Mouse (Mus musculus) mouse trophoblast stem cell (cell line): ENCODE data around the gene Bag3.

ENCODE experiments used
- in situ Hi-C, 2 experiments: fragments of 300-500 bp; cut with MseI, MboI; formaldehyde crosslinking; loops; 2 replicates in 1 of 2; 3 replicates in 1 of 2; pipeline ENCODE4 v1.15.1; 2025

Gene Bag3

DNA sequence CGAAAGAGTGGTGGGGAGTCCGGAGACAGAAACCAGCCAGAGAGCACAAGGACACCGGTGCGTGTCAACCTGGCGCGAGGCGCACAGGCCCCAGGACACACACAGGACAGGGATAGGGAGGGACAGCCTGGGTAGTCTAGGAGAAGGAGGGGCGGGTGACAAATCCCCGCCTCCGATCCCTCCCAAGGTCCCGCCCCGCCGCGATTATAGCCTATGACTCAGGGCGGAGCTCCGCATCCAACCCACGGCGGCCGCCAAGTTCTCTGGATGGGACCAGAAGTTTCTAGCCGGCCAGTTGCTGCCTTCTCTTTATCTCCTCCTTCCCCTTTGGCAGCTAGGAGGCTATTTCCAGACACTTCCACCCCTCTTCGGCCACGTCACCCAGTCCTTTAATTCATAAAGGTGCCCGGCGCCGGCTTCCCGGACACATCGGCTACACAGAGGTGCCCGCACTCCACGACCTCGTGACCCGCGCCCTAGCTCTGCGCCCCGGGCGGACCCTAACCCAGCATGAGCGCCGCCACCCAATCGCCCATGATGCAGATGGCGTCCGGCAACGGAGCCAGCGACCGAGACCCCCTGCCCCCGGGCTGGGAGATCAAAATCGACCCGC lies at the start of gene Bag3:
Gene Bag3, plus strand, starts transcription at position 268 of the 613 bp plus-strand sequence.
- in situ Hi-C loops, result no loop called here

DNA sequence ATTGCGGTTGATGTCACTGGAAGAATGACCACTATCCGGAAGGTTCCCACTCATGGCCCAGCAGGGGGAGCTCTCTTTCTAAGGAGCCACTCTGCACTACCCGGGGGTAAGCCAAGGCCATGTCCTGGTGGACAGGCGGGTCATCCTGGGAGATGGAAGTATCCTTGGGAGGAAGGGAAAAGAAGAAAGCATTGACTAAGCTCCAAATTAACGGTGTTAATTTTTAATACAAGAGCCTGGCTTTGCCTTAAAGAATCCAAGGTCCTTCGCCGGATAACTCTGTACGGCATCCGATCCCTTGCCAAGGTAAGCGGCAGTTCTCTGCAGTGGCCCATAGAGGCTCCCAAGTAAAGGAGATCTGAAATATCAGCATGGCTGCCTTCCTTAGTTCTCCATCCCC lies 49.1 kb upstream of the Bag3 start:
- in situ Hi-C loops, result loop anchor here in 1 of 2 experiments (10.0 kb wide), 2 partner anchors 90 to 210 kb away; no protein-coding TSS in a partner anchor

DNA sequence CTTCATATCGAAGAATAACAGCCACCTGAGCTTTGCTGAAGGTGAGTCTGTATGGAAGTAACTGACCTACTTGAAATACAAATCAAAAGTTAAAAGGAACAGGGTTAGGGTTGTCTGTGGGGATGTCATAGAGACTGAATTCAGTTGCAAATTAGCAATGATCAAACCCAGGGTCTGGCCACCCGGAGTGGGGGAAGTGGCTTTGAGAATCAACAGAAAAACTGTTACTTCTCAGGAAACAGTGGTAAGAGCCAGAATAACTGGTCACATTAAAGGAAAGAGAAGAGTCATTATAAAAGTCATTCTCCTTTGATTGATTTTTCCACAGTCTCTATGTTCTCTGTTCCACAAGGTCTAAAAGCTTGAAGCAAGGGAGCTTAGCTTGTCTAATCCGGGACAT lies 34.4 kb upstream of the Bag3 start:
- in situ Hi-C loops, result no loop called here

DNA sequence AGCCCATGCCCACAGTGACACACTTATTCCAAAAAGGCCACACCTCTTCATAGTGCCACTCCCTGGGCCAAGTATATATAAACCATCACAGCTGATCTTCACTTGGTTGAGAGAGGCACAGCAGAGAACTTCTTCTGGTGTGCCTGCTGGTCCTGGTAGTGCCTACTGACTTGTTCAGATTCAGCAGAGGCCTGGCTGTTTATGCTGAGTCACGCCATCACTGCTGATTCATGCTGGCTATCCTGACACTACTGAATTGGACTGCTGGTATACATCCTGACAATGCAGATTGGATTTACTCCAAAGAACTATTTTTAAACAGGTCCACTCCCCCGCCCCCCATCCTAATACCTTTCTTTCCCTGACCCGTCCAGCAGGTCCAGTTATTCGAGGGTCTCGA lies 28.9 kb upstream of the Bag3 start:
- in situ Hi-C loops, result no loop called here

DNA sequence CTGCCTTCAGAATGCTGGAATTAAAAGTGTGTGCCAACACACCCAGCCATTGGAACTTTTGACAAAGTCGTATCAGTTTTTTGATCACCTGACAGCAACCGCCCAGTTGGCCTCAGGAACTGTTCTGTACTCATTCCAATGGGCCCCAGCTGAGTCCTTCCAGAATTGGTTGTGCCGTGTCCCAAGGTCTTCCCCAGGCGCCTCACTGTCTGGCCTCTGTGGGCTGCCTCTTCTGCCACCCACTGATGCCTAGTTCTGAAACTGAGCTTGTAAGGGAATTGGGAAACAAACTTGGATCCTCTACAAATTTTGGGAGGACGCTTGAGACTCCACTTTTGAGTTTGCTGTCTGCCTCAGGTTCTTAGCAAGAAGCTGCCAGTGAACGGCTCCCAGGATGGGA lies 23.6 kb upstream of the Bag3 start:
- in situ Hi-C loops, result no loop called here

DNA sequence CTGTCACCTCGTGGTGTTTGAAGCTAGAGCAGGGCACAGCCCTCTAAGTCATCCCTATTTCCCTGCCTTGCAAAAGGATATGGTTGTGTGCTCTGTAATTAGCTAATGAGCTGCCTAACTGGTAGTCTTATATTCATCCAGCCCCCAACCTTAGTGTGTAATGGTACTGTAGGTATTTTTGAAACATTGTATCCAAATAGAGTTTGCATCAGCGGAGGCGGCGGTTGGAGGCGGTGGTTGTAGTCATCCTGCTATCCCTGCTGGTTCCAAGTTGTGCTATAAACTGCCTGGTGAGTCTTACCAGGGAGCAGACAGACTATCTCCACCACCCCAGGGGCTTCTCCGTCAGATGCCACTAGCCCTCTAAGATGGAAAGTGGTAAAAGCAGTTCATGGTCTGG lies 19.3 kb upstream of the Bag3 start:
- in situ Hi-C loops, result no loop called here

DNA sequence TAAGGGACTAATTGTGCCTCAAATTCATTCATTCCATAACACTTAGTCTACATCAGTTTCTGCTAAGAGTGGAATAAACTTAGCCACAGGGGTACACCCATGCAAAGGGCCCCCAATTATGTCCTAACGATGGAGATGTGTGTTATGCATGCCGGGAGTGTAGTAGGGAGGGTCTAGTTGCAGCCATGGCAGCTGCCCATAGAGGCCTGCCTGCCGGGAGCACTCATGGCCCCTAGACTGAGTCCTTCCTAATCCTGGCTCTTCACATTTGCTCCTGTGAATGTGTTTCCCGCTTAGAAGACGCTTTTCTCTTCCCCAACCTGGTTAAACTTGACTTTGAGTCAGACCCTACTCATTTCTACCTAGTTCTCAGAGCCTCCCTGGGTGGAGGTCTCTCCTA lies 11.5 kb upstream of the Bag3 start:
- in situ Hi-C loops, result no loop called here

DNA sequence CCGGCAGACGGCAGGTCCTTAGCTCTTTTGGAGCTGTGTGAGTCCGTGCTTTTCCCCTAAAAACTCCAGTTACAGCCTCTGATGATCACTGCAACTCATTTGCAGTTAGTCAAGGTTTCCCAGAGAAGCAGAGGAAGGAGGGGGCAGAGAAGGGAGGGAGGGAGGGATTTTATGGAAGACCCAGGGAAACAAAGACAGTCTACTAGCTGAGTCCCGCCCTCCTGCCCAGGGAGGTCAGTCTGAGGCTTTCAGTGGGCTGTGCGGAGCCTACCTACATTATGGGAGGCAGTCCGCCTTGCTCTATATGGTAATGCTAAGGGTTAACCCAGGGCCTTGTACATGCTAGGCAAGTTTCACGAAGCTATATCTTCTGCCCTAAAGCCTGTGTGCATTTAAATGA lies 9.9 kb upstream of the Bag3 start:
- in situ Hi-C loops, result no loop called here

DNA sequence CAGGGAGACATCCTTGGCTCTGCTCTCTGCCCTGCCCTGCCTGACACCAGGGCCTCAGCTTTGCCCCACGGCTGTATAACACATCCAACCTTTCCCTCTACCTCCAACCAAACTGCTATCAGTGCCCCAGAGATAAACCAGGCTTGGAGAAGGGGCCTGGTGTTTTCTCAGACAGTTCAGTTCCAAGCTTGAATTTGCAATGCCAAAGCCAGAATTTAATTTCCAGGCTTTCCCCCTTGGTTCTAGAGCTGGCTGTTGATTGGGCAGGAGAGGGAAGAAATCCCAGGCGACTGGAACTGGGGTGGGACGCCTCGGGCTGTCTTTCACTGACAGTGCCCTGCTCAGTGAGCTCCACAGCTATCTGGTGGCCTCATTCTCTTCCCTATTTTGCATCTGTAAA lies 9.1 kb upstream of the Bag3 start:
- in situ Hi-C loops, result no loop called here

DNA sequence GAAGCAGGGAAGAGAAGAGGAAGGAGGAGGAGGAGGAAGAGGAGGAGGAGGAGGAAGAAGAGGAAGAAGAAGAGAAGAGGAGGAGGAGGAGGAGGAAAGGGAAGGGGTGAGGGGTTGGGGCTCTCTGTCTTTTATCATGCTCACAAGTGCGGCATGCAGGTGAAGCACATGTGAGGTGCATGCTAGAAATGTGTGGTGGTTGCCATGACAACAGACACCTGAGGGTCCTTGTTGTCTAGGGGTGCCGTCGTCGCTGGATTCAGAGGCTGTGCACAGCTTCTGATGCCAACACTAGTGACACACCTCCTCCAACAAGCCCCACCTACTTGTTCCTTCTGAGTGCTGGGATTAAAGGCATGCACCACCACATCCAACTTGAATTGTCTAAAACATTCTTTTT lies 7.1 kb upstream of the Bag3 start:
- in situ Hi-C loops, result no loop called here

DNA sequence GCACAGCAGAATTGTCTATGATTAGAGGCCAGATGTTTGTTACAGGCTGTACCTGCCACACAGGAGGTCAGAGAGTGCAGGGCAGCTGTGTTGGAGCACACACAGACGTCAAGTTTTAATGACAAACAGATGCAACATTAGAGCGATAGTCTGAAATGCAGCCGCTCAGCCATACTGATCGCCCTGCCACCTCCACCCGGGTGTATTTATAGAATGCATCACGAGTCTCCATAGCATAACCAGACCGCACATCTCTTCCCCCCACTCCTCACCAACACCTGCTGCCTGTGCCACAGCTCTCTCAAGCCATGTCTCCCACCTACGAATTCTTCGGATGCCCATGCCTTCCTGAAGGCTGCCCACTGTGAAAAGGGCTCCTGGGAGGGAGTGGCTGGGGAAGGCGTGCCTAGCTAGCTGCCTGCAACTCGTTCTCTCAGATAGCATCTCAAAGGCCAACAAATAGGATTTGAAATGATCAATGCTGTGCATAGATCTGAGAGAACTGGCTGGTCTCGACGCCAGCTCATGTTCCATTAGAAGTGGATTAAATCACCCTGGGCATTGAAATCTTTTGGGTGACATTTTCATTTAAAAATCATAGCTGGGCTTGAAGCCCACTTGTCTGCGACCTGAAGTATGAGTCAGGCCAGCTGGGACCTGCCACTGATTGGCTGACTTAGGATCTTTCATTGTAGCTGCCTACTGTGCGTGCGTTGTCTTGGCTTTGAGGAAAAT lies 3.9 kb upstream of the Bag3 start:
- in situ Hi-C loops, result no loop called here

DNA sequence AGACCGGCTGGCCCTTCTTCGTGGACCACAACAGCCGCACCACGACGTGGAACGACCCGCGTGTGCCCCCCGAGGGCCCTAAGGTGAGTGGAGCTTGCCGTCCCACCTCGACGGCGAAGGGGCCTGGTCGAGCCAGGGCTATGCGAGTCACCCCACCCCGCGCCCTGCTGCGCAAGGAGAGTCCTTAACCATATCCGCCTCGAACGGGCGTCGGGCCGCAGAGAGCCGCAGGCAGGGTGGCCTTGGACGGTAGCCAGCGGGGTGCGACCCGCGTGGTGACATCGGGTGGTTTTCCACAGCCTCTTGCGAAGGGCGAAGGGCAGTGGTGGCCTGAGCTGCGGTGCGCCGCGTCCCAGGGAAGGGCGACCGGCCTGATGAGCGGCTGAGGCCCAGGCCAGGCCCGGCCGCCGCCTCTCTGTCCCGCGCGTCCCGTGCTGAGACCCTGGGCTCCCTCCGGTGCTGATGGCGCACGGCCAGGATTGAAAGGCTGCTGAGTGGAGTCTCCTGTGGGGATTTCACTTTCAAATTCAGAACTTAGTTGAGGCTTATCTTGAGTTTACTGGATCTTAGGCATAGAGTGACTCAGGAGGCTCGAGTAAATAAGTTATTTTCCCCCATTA lies 656 bp downstream of the Bag3 start:
- in situ Hi-C loops, result no loop called here

DNA sequence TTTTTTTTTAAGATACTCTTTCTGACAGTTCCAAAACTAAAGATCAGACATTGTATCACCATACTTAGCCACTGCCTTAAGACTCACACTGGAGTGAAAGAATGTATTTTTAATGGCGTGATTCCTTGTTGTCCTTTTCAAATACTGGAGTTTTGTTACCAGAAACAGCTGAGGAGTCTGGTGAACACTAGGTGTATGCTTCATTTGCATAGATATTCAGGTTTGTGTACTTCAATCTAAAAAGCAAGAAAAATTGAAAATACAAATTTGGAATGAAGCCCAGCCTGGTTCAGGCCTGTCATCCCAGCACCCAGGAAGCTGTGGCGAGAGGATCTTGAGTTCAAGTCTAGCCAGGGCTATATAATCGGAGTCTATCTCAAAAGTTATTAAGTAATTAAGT lies 1.2 kb downstream of the Bag3 start:
- in situ Hi-C loops, result no loop called here

DNA sequence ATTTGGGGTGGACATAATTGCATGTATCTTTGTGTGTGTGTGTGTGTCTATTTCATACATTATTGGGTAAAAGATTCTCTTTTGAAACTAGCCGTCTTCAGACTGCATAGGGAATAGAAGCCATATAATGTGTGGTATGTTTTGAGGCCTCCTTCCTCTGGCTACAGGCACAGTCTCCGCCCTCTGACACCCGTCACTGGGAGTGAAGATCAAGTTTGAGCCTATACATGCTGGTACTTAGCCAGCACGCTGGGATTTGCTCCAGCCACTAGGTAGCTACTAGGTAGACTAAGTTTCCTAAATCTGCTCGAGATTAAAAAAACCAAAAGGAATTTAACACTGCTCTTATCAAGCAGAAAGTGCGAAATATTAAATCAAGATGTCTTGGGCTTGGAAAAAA lies 3.2 kb downstream of the Bag3 start:
- in situ Hi-C loops, result no loop called here

DNA sequence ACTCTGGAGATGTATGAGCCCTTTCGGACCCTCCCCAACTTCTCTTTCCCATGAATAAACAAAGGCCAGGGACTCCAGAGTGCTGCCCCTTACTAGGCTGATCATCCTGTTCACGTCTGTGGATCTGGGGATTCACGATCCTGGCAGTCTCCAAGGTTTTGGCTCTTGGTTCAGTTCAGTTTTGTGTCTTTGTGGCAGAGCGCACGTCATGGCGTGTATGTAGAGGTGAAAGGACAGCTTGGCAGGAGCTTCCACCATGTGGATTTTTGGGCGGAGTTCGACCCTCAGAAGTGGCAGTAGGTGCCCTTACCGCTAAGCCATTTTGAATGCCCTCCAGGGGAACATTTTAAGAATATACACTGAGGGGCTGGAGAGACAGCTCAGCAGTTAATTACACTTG lies 5.2 kb downstream of the Bag3 start:
- in situ Hi-C loops, result no loop called here

DNA sequence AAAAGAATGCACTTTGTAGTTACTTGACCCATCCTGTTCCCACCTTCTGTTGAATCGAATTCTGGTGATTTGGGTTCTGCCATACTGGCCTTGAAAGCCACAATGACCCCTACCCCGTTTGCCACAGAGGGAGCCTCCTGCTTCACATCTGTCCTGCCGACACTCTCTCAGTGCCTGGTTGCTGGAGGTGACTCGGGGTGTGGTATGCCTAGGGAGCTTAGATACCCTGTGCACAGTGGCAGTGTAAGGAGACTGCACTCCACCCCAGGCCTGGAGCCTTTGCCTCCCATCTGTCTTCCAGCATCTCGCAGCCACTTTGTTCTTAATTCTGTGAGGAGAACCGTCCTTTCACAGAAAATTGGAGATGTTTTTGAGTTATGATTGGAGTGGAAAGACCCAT lies 5.7 kb downstream of the Bag3 start:
- in situ Hi-C loops, result no loop called here

DNA sequence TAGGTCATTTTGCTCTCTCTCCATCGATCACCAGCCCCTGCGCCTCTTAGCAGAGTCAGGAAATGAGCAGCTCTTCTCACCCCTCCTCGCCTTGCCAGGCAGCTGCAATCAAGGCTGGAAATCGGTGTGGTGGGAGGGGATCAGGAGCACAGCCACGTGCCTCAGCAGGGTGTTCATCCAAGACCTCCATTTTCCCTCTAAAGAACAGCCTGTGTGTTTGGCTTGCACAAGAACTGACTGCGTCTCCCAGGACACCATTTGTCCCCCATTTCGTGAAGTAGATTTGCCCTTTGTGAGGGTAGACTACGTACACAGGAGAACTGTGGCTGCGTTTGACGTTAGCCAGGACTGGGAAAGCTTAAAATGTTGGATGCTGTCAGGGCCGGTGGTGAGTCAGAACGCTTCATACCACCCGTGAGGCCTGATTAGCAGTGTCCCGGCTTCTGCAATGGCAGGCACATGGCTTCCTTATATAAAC lies 6.2 kb downstream of the Bag3 start:
- in situ Hi-C loops, result no loop called here

DNA sequence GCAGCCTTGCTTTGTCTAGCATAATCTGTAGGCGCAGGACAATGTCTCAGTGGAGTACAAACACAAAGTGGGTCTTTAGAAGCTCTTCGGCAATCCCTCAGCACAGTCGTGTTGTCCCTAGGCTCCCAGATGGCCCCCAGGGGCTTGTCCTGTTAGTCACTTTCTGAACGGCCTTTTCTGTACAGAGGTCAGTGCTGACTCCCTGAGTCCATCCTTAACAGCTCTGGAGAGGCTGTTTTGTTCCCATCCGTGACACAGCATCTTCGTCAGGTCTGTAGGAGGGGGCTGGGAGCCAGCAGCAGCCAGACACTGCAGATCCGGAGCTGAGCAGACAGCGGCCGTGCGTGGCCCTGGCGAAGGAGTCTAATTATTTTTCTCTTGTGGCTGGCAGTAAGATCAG lies 7.6 kb downstream of the Bag3 start:
- in situ Hi-C loops, result no loop called here

DNA sequence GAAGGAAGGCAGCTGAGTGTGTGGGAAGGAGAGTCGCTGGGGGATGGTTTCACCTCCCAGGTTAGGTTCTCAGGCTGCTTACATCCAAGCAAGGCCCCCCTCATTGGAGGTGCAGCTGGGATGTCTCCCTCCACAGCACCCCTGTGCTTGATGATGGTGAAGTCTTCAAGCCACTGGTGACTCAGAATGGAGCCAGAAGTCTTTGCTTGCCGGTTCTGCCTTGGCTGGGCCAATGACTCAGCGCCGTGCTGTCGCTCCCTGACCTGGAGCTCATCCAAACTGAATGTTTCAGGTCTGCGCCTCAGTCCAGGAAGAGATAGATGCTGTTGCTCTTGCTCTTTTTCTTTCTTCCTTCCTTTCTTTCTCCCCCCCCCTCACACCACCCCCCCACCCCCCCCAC lies 8.5 kb downstream of the Bag3 start:
- in situ Hi-C loops, result no loop called here

DNA sequence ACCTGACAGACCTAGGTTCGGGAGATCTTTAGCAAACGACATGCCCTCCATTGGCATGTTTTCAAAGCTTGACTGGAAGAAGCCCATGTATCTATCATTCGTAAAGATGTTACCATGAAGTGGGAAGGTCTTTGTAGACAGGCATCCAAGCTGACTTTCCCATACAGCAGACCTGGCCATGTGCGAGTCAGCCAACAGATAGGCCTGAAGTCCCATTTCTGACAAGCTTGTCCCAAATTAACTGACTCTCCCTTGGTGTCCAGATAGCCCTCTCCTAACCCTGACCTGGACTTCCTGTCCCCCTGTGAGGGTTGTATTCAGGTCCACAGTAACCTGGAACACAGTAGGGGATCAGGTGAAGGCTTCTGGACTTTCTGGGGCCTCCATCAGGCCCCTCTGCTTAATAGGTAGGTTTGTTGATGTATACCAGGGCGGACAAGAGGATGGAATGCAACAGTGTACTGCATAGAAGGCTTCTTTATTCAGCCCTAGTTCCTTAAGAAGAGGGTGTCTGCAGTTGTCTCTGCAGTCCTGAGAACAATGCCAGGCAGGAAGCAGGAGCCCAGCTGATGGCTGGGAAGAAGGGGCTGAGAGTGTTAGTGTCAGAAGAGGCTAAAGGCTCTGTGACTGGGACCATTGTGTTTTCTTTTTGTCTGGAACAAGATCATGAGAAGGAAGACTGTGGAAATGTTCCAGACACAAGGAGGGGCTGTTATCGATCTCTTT lies 9.2 kb downstream of the Bag3 start:
- in situ Hi-C loops, result no loop called here

DNA sequence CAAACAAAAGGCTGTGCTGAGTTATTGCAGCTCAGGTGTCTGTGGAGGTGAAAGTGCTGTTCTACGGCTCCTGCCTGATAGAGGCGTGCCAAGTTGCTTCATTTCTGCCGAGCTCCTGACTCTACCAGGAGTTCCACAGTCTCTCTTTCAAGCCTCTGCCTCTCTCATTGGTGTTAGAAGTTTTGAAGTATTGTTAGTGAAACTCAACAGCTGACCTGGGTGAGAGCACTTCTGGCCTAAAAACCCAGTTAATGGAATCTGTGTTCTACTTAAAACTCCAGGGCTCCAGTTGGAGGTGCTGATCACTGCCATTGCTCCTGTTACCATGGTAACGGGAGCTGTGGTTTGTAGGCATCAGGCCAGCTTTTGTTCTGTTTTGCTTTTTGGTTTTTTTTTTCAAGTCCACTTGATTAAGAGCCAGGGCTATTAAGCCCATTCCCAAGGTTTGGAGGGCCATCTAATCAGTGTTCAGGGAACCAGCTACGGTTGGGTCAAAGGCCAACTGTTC lies 11.6 kb downstream of the Bag3 start:
- in situ Hi-C loops, result no loop called here

DNA sequence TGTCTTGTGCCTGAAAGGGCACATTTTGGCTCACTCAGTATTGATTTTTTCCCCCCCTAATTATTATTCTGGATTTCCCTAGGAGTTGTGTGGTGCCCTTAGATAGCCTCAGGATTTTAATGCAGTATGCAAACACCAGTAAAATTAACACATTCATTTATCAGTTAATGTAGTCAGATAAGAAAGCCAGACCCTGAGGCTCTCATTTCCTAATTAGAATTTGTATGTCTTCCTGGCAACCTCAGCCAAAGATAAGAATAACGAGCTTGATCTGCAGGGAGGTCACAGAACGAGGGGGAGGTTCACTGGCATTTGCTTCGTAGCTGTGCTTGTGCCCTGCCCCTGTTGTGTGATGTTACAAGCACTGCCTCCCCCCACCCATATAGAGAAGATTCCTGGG lies 12.7 kb downstream of the Bag3 start:
- in situ Hi-C loops, result no loop called here
